In the genomic region with DNA sequence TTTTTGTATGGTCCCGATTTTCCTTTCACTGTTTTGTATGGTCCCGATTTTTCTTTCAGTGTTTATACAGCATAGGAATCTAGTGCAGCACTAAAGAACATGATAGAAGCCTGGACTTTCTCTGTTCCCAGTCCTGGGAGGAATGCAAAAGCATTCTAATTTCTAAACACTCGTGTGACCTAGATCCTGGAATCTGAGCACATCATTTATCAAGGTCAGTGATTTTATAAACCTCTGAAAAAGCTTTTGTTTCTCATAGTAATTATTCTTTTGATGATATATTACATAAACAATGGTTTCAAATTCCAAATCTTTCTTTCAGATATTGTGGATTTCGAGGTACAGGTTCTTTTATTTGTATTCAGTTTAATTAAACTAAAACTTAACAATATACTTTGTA, we compare ENCODE assay signal across 15 mouse cellular contexts.
DNase-seq lines count a peak whose midpoint lies in the region.
"Had no signal": no experiment of that assay in that cellular context is flagged by ENCODE, and none has a peak within 500 bp of the region (broad histone marks: within the 10 kb centered on the region; RNA-seq: fewer than 3 reads in every experiment).

No protein-coding gene starts in this region.

- DNase-seq in retina, postnatal 1 day: peak; percentile 56
- DNase-seq in retina, embryonic 14.5 days (ENCODE audit: low spot score): no peak
- DNase-seq in Muller cell, postnatal 12 days (ENCODE audit: inconsistent ontology term): peak; percentile 70
- no peak for DNase-seq in kidney, postnatal 4 days
- DNase-seq: adrenal gland, adult 2 months; adrenal gland, adult 8-10 months; adrenal gland, postnatal 10 days; adrenal gland, postnatal 14 days; adrenal gland, postnatal 25 days; adrenal gland, postnatal 36 days; B cell, adult 2 months; cerebellum, adult 11 months; cerebellum, adult 11-12 months; cerebellum, adult 18-20 months; cerebellum, adult 2 months had no signal

Comparison
In these comparisons a context has a peak if more than half of its experiments do, and no peak if none do; other contexts are left out.
1. DNase-seq: peak in retina, postnatal 1 day (single experiment) and Muller cell, postnatal 12 days (single experiment); none in retina, embryonic 14.5 days (single experiment) and kidney, postnatal 4 days (0 of 2).